Mouse (Mus musculus) splenic B cell, adult 2 months (primary cell): ENCODE results near the gene Ghrh.

ENCODE experiments used
- DNase-seq: peaks from one replicate; pipeline ENCODE4 v3.0.0-alpha.2; 2011; ENCODE audit warnings: low read depth, low spot score
- H3K27me3 ChIP-seq: 2 replicates; pipeline ENCODE4 v1.6.1; 2012; ENCODE audit warnings: mild to moderate bottlenecking, low read length, moderate library complexity, mixed read lengths; ENCODE audit not compliant: control insufficient read depth, poor library complexity, insufficient read depth, severe bottlenecking
- H3K36me3 ChIP-seq: 2 replicates; pipeline ENCODE4 v1.6.1; 2012; ENCODE audit warnings: mild to moderate bottlenecking, low read length, moderate library complexity, mixed read lengths; ENCODE audit not compliant: control insufficient read depth, poor library complexity, insufficient read depth, severe bottlenecking

Gene Ghrh

GRCm38 (mm10) chr2:157306091-157307032 lies 40.9 kb downstream of the Ghrh start:
- no peak for DNase-seq
- H3K27me3 ChIP-seq, result no peaks in the 10 kb centered on the region
- H3K36me3 ChIP-seq, result peaks cover 6% of the 10 kb centered on the region

- no peak for DNase-seq
- peaks cover 9% of the 10 kb centered on the region for H3K36me3 ChIP-seq
- no peaks in the 10 kb centered on the region for H3K27me3 ChIP-seq
Observed at GRCm38 (mm10) chr2:157303096-157303495, 44.2 kb downstream of the Ghrh start.

- DNase-seq, result no peak
- H3K36me3 ChIP-seq, result peaks cover 17% of the 10 kb centered on the region
- H3K27me3 ChIP-seq, result no peaks in the 10 kb centered on the region
Observed at GRCm38 (mm10) chr2:157300051-157300450, 47.3 kb downstream of the Ghrh start.

- no peaks in the 10 kb centered on the region for H3K27me3 ChIP-seq
- no peak for DNase-seq
Observed at GRCm38 (mm10) chr2:157296105-157296689, 51.1 kb downstream of the Ghrh start.

GRCm38 (mm10) chr2:157292093-157292492 lies 55.2 kb downstream of the Ghrh start:
- DNase-seq, result peak; percentile 74
- Histone ChIP-seq H3K27me3 (no peaks in the 10 kb centered on the region), H3K36me3 (peaks cover 20% of the 10 kb centered on the region)

More at GRCm38 (mm10) chr2:157296105-157296689, 51.1 kb downstream of the Ghrh start:
- H3K36me3 ChIP-seq, result peaks cover 19% of the 10 kb centered on the region

GRCm38 (mm10) chr2:157288996-157289395 lies 58.3 kb downstream of the Ghrh start:
- no peaks in the 10 kb centered on the region for H3K27me3 ChIP-seq

GRCm38 (mm10) chr2:157287542-157287941 lies 59.8 kb downstream of the Ghrh start:
- Histone ChIP-seq H3K36me3 (peaks cover 22% of the 10 kb centered on the region), H3K27me3 (no peaks in the 10 kb centered on the region)
- peak; percentile 68 for DNase-seq

More at GRCm38 (mm10) chr2:157288996-157289395, 58.3 kb downstream of the Ghrh start:
- peaks cover 20% of the 10 kb centered on the region for H3K36me3 ChIP-seq
- DNase-seq, result no peak

GRCm38 (mm10) chr2:157283321-157283720 lies 64.0 kb downstream of the Ghrh start:
- no peak for DNase-seq
- peaks cover 15% of the 10 kb centered on the region for H3K36me3 ChIP-seq
- H3K27me3 ChIP-seq, result no peaks in the 10 kb centered on the region
